Mouse (Mus musculus) myocyte (in vitro differentiated cells): ENCODE measurements around the gene Vmn1r207-ps.
"Not testable (repeated sequence)": the region's sequence is repeated elsewhere in the genome, so short reads cannot be mapped to it uniquely, and the experiment has no call there.

Source experiments
- CEBPB ChIP-seq: IDR thresholded peaks from 2 replicates; pipeline ENCODE4 v1.6.1; 2011; ENCODE audit warnings: mild to moderate bottlenecking, moderate library complexity; ENCODE audit not compliant: poor library complexity, insufficient read depth, severe bottlenecking
- E2F4 ChIP-seq: IDR thresholded peaks from one replicate; pipeline ENCODE4 v1.6.1; 2011; ENCODE audit warnings: mild to moderate bottlenecking, control low read depth, moderate library complexity; ENCODE audit not compliant: insufficient read depth
- MAX ChIP-seq: IDR thresholded peaks from one replicate; pipeline ENCODE4 v1.6.1; 2011; ENCODE audit warnings: low read depth, mild to moderate bottlenecking, control low read depth
- MYOG ChIP-seq, 3 experiments: IDR thresholded peaks; one replicate each; pipeline ENCODE4 v1.6.1; 2011; ENCODE audit warnings: control low read depth in 2 of 3, low read depth in 2 of 3, mild to moderate bottlenecking in 2 of 3; ENCODE audit not compliant: insufficient read length in 2 of 3, control insufficient read depth in 1 of 3, insufficient read depth in 1 of 3
- POLR2A ChIP-seq: IDR thresholded peaks from one replicate; pipeline ENCODE4 v1.6.1; 2011; ENCODE audit warnings: low read depth, mild to moderate bottlenecking, control low read depth, moderate library complexity; ENCODE audit not compliant: insufficient read length
- POLR2AphosphoS2 ChIP-seq: IDR thresholded peaks from one replicate; pipeline ENCODE4 v1.6.1; 2011; ENCODE audit warnings: low read depth, control low read depth; ENCODE audit not compliant: insufficient read length
- USF1 ChIP-seq: IDR thresholded peaks from one replicate; pipeline ENCODE4 v1.6.1; 2011; ENCODE audit warnings: low read depth, mild to moderate bottlenecking, control low read depth, moderate library complexity

DNA sequence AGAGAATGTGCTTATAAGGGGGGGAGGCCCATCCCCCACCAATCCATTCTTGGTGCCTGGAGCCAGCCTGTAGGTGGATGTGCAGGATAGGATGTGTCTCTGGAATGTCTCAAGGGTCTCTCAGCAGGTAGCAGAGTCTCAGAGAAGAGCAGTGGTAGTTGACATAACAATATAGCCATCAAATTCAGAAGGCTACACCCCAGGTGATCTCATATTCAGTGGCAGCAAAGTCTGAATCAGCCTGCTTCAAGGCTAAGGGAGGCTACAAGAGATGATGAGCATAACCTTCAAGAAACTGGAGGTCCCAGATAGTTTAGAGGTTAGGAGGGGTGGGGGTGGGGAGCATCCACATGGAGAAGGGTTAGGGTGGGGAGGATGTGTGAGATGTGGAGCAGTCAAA lies 22.5 kb downstream of the Vmn1r207-ps start:
- not testable (repeated sequence) for TF ChIP-seq CEBPB; MAX; POLR2A; USF1; POLR2AphosphoS2; MYOG (IDR thresholded peaks at IDR 0.05; ENCODE audit: control insufficient read depth in 1 of 3, insufficient read depth in 1 of 3, insufficient read length in 2 of 3, low read depth in 2 of 3); E2F4
